Mouse (Mus musculus) forebrain, postnatal 0 days (tissue): ENCODE measurements around the gene Sstr3. TPM values are rescaled to one million over a fixed set of nuclear protein-coding genes. Genes with fewer than 3 reads are reported as not detected.

ENCODE experiments used
- ATAC-seq: fragments of 200-750 bp; cut with Nextera tagmentation; 2 replicates; pipeline ENCODE4 v1.8.0; 2017; ENCODE audit warnings: mild to moderate bottlenecking, moderate library complexity
- DNase-seq: peaks from one replicate; pipeline ENCODE4 v3.0.0-alpha.2; 2015
- H3K27ac ChIP-seq: fragments of 300-500 bp; sonication (generic); 2 replicates; pipeline ENCODE4 v1.5.1; 2014; ENCODE audit warnings: low read depth, mild to moderate bottlenecking, antibody characterized with exemption, low read length, moderate library complexity, mixed read lengths
- H3K27me3 ChIP-seq: fragments of 300-500 bp; sonication (generic); 2 replicates; pipeline ENCODE4 v1.6.1; 2014; ENCODE audit warnings: mild to moderate bottlenecking, low read length, mixed read lengths; ENCODE audit not compliant: insufficient read depth
- H3K36me3 ChIP-seq: fragments of 300-500 bp; sonication (generic); 2 replicates; pipeline ENCODE4 v1.6.1; 2014; ENCODE audit warnings: mild to moderate bottlenecking, moderate library complexity; ENCODE audit not compliant: insufficient read depth
- H3K4me1 ChIP-seq: fragments of 300-500 bp; sonication (generic); 2 replicates; pipeline ENCODE4 v1.6.1; 2014; ENCODE audit warnings: antibody characterized with exemption; ENCODE audit not compliant: insufficient read depth
- H3K4me2 ChIP-seq: fragments of 300-500 bp; sonication (generic); 2 replicates; pipeline ENCODE4 v1.6.1; 2014; ENCODE audit warnings: low read depth, mild to moderate bottlenecking, moderate library complexity
- H3K4me3 ChIP-seq: fragments of 300-500 bp; sonication (generic); 2 replicates; pipeline ENCODE4 v1.5.1; 2014; ENCODE audit warnings: low read depth, low read length, mixed read lengths
- H3K9ac ChIP-seq: fragments of 300-500 bp; sonication (generic); 2 replicates; pipeline ENCODE4 v1.6.1; 2014; ENCODE audit warnings: mild to moderate bottlenecking
- H3K9me3 ChIP-seq: fragments of 300-500 bp; sonication (generic); 2 replicates; pipeline ENCODE4 v1.6.1; 2016; ENCODE audit warnings: low read length
- CTCF ChIP-seq: sonication (generic); IDR thresholded peaks from 2 replicates; pipeline ENCODE4 v1.5.1; 2016; ENCODE audit warnings: antibody characterized with exemption, control low read depth, low read depth
- WGBS: fragments of 180-500 bp; shearing (Covaris S2); extraction: QIAGEN DNeasy Blood & Tissue Kit; methylation state at CpG from one replicate; pipeline ENCODE4 v1.1.7; 2014; 5-methylcytosine and 5-hydroxymethylcytosine counted together
- polyA plus RNA-seq: library from polyadenylated mRNA; unstranded; fragments of >200 nt; fragmentation: Nextera tagmentation; extraction: Ambion mirVana; gene quantifications from 2 replicates; pipeline ENCODE4 v1.2.1, GENCODE M21; 2015
- total RNA-seq: library from RNA; depleted of rRNA; stranded (reverse); fragments of >200 nt; gene quantifications from 2 replicates; pipeline ENCODE4 v1.2.3, GENCODE M21; 2014

Gene Sstr3
- total and polyA plus RNA-seq, 2 experiments from 2014 or later: 0.71 to 2.8 TPM

- H3K36me3 ChIP-seq: no peaks in the 10 kb centered on the region
- no peaks in the 10 kb centered on the region for H3K4me1 ChIP-seq
- WGBS: 63% methylated on average over 8 of the region's 8 CpGs
- no peak overlapping the region for H3K27ac ChIP-seq
- no peaks in the 10 kb centered on the region for H3K9me3 ChIP-seq
- H3K4me2 ChIP-seq: no peak overlapping the region
- H3K4me3 ChIP-seq: no peak overlapping the region
- TF ChIP-seq CTCF: no peak
- H3K27me3 ChIP-seq: no peaks in the 10 kb centered on the region
- DNase-seq (no peak), ATAC-seq (no peak)
- H3K9ac ChIP-seq: no peak overlapping the region
These were observed 34.3 kb downstream of the Sstr3 start for GRCm38 (mm10) chr15:78510121-78510576.

- Histone ChIP-seq H3K9ac (no peak overlapping the region), H3K4me3 (no peak overlapping the region), H3K36me3 (no peaks in the 10 kb centered on the region), H3K4me2 (no peak overlapping the region), H3K9me3 (no peaks in the 10 kb centered on the region), H3K27ac (no peak overlapping the region), H3K27me3 (no peaks in the 10 kb centered on the region), H3K4me1 (no peaks in the 10 kb centered on the region)
- no peak for DNase-seq
- 47% methylated on average over 12 of the region's 12 CpGs for WGBS
- TF ChIP-seq CTCF: no peak
- no peak for ATAC-seq
These were observed 35.1 kb downstream of the Sstr3 start for GRCm38 (mm10) chr15:78509297-78509899.

- WGBS: 37% methylated on average over 7 of the region's 7 CpGs
- Histone ChIP-seq H3K27ac (no peak overlapping the region), H3K9me3 (no peaks in the 10 kb centered on the region), H3K4me3 (no peak overlapping the region), H3K4me2 (no peak overlapping the region), H3K9ac (no peak overlapping the region), H3K4me1 (no peaks in the 10 kb centered on the region), H3K27me3 (no peaks in the 10 kb centered on the region), H3K36me3 (no peaks in the 10 kb centered on the region)
- DNase-seq (no peak), ATAC-seq (no peak)
- no peak for TF ChIP-seq CTCF
These were observed 36.0 kb downstream of the Sstr3 start for GRCm38 (mm10) chr15:78508443-78508842.

GRCm38 (mm10) chr15:78505541-78505940 lies 38.9 kb downstream of the Sstr3 start:
- H3K4me1 ChIP-seq: no peaks in the 10 kb centered on the region
- no peaks in the 10 kb centered on the region for H3K27me3 ChIP-seq
- no peak for ATAC-seq
- H3K4me3 ChIP-seq: no peak overlapping the region
- no peaks in the 10 kb centered on the region for H3K36me3 ChIP-seq
- TF ChIP-seq CTCF: no peak
- WGBS: 83% methylated on average over 3 of the region's 3 CpGs
- no peak overlapping the region for H3K27ac ChIP-seq
- no peak overlapping the region for H3K4me2 ChIP-seq
- DNase-seq: no peak
- no peak overlapping the region for H3K9ac ChIP-seq
- H3K9me3 ChIP-seq: no peaks in the 10 kb centered on the region

- no peak for DNase-seq
- WGBS: 95% methylated on average over 5 of the region's 5 CpGs
- no peak overlapping the region for H3K27ac ChIP-seq
These were observed 39.7 kb downstream of the Sstr3 start for GRCm38 (mm10) chr15:78504816-78505215.

GRCm38 (mm10) chr15:78504013-78504412 lies 40.5 kb downstream of the Sstr3 start:
- ATAC-seq: no peak
- H3K9ac ChIP-seq: no peak overlapping the region
- DNase-seq: no peak
- no peak overlapping the region for H3K27ac ChIP-seq
- H3K4me1 ChIP-seq: no peaks in the 10 kb centered on the region
- no peak for TF ChIP-seq CTCF
- no peak overlapping the region for H3K4me2 ChIP-seq
- no peak overlapping the region for H3K4me3 ChIP-seq
- WGBS: 83% methylated on average over 1 of the region's 1 CpGs
- no peaks in the 10 kb centered on the region for H3K36me3 ChIP-seq
- no peaks in the 10 kb centered on the region for H3K27me3 ChIP-seq
- no peaks in the 10 kb centered on the region for H3K9me3 ChIP-seq

More at GRCm38 (mm10) chr15:78504816-78505215, 39.7 kb downstream of the Sstr3 start:
- TF ChIP-seq CTCF: no peak
- Histone ChIP-seq H3K4me3 (no peak overlapping the region), H3K36me3 (no peaks in the 10 kb centered on the region), H3K27me3 (no peaks in the 10 kb centered on the region), H3K9me3 (no peaks in the 10 kb centered on the region), H3K9ac (no peak overlapping the region), H3K4me1 (no peaks in the 10 kb centered on the region), H3K4me2 (no peak overlapping the region)
- ATAC-seq: no peak

- Histone ChIP-seq H3K4me2 (no peak overlapping the region), H3K4me1 (no peaks in the 10 kb centered on the region), H3K9ac (no peak overlapping the region), H3K27me3 (no peaks in the 10 kb centered on the region), H3K36me3 (no peaks in the 10 kb centered on the region), H3K27ac (no peak overlapping the region), H3K9me3 (no peaks in the 10 kb centered on the region), H3K4me3 (no peak overlapping the region)
- DNase-seq (no peak), ATAC-seq (no peak)
- WGBS: 90% methylated on average over 18 of the region's 18 CpGs
- no peak for TF ChIP-seq CTCF
These were observed 41.9 kb downstream of the Sstr3 start for GRCm38 (mm10) chr15:78502437-78503132.
